Mouse (Mus musculus) spleen, adult 2 months (tissue): ENCODE results near the gene Grip1. TPM values are rescaled to one million over a fixed set of nuclear protein-coding genes. Genes with fewer than 3 reads are reported as not detected.
A peak's percentile ranks its signal among the peaks of the same experiment; 100 is the strongest.

Source experiments
- DNase-seq, 2 experiments: peaks; one replicate each; pipeline versions ENCODE4 v3.0.0 to v3.0.0-alpha.2; 2012 to 2021; ENCODE audit warnings: low spot score in 2 of 2, low read depth in 1 of 2
- H3K27ac ChIP-seq: fragments of 200-500 bp; 2 replicates; pipeline ENCODE4 v1.5.1; 2012; ENCODE audit warnings: low read length, inconsistent platforms; ENCODE audit not compliant: insufficient read depth
- H3K27me3 ChIP-seq: fragments of 200-500 bp; 2 replicates; pipeline ENCODE4 v1.6.1; 2012; ENCODE audit warnings: mild to moderate bottlenecking, moderate library complexity, low read length, inconsistent platforms; ENCODE audit not compliant: control insufficient read depth, insufficient read depth
- H3K36me3 ChIP-seq: fragments of 200-500 bp; 2 replicates; pipeline ENCODE4 v1.6.1; 2012; ENCODE audit warnings: mild to moderate bottlenecking, low read length, inconsistent platforms; ENCODE audit not compliant: control insufficient read depth, insufficient read depth
- H3K4me1 ChIP-seq: fragments of 200-500 bp; 2 replicates; pipeline ENCODE4 v1.6.1; 2011; ENCODE audit warnings: inconsistent platforms; ENCODE audit not compliant: control insufficient read depth, insufficient read depth, insufficient read length
- H3K4me3 ChIP-seq: fragments of 200-500 bp; 2 replicates; pipeline ENCODE4 v1.5.1; 2011; ENCODE audit warnings: mild to moderate bottlenecking, inconsistent platforms; ENCODE audit not compliant: insufficient read depth, insufficient read length; ENCODE audit errors: extremely low read depth
- CTCF ChIP-seq: fragments of 200-500 bp; IDR thresholded peaks from 2 replicates; pipeline ENCODE4 v1.5.1; 2011; ENCODE audit warnings: mild to moderate bottlenecking, inconsistent platforms; ENCODE audit not compliant: insufficient read depth, insufficient read length, insufficient replicate concordance; ENCODE audit errors: extremely low read depth
- POLR2A ChIP-seq: fragments of 200-500 bp; IDR thresholded peaks from 2 replicates; pipeline ENCODE4 v1.6.1; 2011; ENCODE audit warnings: low read depth, low read length, inconsistent platforms
- WGBS: fragments of 180-500 bp; shearing (Covaris S2); methylation state at CpG from one replicate; pipeline ENCODE4 v1.1.7; 2018; 5-methylcytosine and 5-hydroxymethylcytosine counted together
- polyA plus RNA-seq: library from polyadenylated mRNA; depleted of rRNA; stranded (reverse); fragments of >200 nt; gene quantifications from 2 replicates; pipeline ENCODE4 v1.2.3, GENCODE M21; 2012

Grip1 gene
- polyA plus RNA-seq, 1 experiment: not detected

- Histone ChIP-seq H3K4me3 (no peak overlapping the region), H3K36me3 (no peaks in the 10 kb centered on the region), H3K4me1 (no peaks in the 10 kb centered on the region), H3K27ac (no peak overlapping the region), H3K27me3 (no peaks in the 10 kb centered on the region)
- 93% methylated on average over 1 of the region's 1 CpGs for WGBS
- TF ChIP-seq CTCF: no peak
- no peak for TF ChIP-seq POLR2A
- DNase-seq: no peak
Observed at GRCm38 (mm10) chr10:120115249-120115648, 661.6 kb downstream of the Grip1 start.

DNA sequence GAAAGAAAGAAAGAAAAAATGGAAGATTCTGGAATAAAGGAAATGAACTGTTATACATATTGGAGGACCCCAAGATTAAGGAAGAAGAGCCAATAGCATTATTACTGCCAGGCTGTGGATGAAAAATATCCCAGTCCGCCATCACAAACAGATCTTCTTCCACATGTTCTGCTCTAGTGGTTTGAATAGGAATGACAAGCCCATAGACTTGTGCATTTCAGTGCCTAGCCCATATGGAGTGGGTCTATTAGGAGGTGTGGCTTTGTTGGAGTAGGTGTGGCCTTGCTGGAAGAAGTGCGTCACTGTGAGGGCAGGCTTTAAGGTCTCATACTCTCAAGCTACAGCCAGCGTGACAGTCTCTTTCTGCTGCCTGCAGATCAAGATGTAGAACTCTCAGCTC is 670.1 kb downstream of the Grip1 start:
- H3K27ac ChIP-seq: no peak overlapping the region
- 92% methylated on average over 3 of the region's 3 CpGs for whole genome bisulfite sequencing
- no peaks in the 10 kb centered on the region for H3K4me1 ChIP-seq
- H3K27me3 ChIP-seq: no peaks in the 10 kb centered on the region
- no peak for TF ChIP-seq CTCF
- TF ChIP-seq POLR2A: no peak
- no peak overlapping the region for H3K4me3 ChIP-seq
- DNase-seq: no peak
- H3K36me3 ChIP-seq: no peaks in the 10 kb centered on the region

DNA sequence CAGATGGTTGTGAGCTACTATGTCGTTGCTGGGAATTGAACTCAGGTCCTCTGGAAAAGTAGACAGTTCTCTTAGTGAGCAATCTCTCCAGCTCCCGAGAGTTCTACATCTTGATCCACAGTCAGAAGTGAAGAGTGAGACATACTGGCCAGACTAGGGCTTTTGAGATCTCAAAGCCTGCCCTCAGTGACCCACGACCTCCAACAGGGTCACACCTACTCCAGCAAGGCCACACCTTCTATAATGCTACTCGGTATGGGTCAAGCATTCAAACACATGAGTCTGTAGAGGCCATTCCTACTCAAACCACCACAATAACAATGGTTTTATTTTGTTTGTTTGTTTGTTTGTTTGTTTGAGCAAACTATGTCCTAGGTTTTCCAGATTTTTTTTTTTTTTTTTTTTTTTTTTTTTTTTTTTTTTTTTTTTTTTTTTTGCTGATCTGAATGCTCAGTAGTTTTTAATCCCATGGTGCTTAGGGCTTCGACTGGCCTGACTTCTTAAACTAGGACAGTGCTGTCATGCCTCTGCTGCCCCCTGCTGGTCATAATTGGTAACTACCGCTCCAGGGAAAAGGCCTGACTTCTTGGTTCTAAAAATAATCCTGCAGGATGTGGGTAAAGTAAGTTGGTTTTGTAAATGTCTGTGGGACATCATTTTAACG is 671.3 kb downstream of the Grip1 start:
- H3K4me1 ChIP-seq: no peaks in the 10 kb centered on the region
- 47% methylated on average over 7 of the region's 7 CpGs for WGBS
- TF ChIP-seq CTCF (peak; percentile 78; the same call in 1 of the 2 replicates), POLR2A (no peak)
- no peaks in the 10 kb centered on the region for H3K36me3 ChIP-seq
- H3K27ac ChIP-seq: no peak overlapping the region
- H3K27me3 ChIP-seq: no peaks in the 10 kb centered on the region
- DNase-seq: peak; percentile 52 to 77
- no peak overlapping the region for H3K4me3 ChIP-seq

DNA sequence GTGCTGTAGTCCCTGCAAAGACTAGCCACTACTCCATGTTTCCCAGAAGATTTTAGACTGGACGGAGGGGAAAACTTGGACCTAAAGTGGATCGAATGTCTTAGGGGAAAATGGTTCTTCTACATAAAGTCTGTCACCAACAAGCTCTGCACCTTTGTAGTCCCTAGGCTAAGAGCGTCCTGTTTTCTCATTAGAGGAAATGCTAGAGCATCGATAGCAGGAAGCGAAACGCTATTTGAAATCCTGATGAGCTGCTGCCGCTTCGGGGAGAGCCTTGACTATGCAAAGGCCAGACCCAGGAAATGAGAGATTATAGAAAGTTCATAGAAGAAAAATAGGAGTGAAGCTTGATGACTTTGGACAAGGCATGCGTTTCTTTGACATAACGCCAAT is 671.8 kb downstream of the Grip1 start:
- H3K27me3 ChIP-seq: no peaks in the 10 kb centered on the region
- no peak for TF ChIP-seq CTCF
- no peak for TF ChIP-seq POLR2A
- no peak for DNase-seq
- H3K4me1 ChIP-seq: no peaks in the 10 kb centered on the region
- no peak overlapping the region for H3K27ac ChIP-seq
- WGBS: 22% methylated on average over 10 of the region's 10 CpGs
- no peak overlapping the region for H3K4me3 ChIP-seq
- no peaks in the 10 kb centered on the region for H3K36me3 ChIP-seq

- DNase-seq: no peak
- H3K27ac ChIP-seq: no peak overlapping the region
- no peaks in the 10 kb centered on the region for H3K4me1 ChIP-seq
- WGBS: 38% methylated on average over 13 of the region's 13 CpGs
- no peaks in the 10 kb centered on the region for H3K27me3 ChIP-seq
- no peak for TF ChIP-seq POLR2A
- no peak for TF ChIP-seq CTCF
- no peak overlapping the region for H3K4me3 ChIP-seq
- no peaks in the 10 kb centered on the region for H3K36me3 ChIP-seq
Observed at GRCm38 (mm10) chr10:120128601-120129277, 675.1 kb downstream of the Grip1 start.

DNA sequence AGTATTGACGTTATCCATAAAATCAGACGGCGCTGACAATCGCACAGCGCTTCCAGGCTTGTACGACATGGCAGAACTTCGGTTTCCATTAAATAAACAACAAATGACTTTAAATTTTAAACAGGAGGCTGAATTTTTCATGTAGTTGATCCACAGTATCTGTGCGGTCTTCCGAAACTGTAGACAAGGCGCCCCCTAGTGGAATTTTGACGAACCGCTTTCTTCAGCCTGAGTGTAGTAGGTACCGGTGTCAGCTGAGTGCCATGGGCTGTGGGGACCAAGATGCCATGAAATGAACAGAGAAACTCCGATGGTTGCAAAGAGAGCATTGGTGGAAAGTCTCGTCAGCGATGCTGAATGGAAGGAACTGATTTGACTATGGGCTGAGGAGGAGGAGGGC is 677.0 kb downstream of the Grip1 start:
- no peak overlapping the region for H3K27ac ChIP-seq
- 72% methylated on average over 16 of the region's 16 CpGs for WGBS
- TF ChIP-seq CTCF (0 out of 2 replicates have a peak, but pooled peaks have one; percentile 7), POLR2A (no peak)
- no peaks in the 10 kb centered on the region for H3K36me3 ChIP-seq
- peak in 1 of 2 experiments; percentile 25 for DNase-seq
- no peaks in the 10 kb centered on the region for H3K4me1 ChIP-seq
- H3K4me3 ChIP-seq: no peak overlapping the region
- H3K27me3 ChIP-seq: no peaks in the 10 kb centered on the region

GRCm38 (mm10) chr10:120133697-120134096 is 680.1 kb downstream of the Grip1 start:
- Histone ChIP-seq H3K36me3 (no peaks in the 10 kb centered on the region), H3K4me3 (no peak overlapping the region), H3K4me1 (no peaks in the 10 kb centered on the region), H3K27ac (no peak overlapping the region), H3K27me3 (no peaks in the 10 kb centered on the region)
- no peak for DNase-seq
- TF ChIP-seq CTCF: no peak
- TF ChIP-seq POLR2A: no peak
- WGBS: 76% methylated on average over 11 of the region's 11 CpGs
